Mouse (Mus musculus) neural tube, embryonic 13.5 days (tissue): ENCODE measurements around the gene Ap2m1. TPM values are rescaled to one million over a fixed set of nuclear protein-coding genes. Genes with fewer than 3 reads are reported as not detected.

Experiments
- ATAC-seq: fragments of 200-750 bp; cut with Nextera tagmentation; 2 replicates; pipeline ENCODE4 v1.8.0; 2017; ENCODE audit warnings: low read depth, mild to moderate bottlenecking, moderate TSS enrichment, moderate library complexity
- H3K27ac ChIP-seq: fragments of 300-500 bp; sonication (generic); replicated peaks from 2 replicates; pipeline ENCODE4 v1.5.1; 2015; ENCODE audit warnings: moderate library complexity, mild to moderate bottlenecking, inconsistent platforms
- H3K27me3 ChIP-seq: fragments of 300-500 bp; sonication (generic); 2 replicates; pipeline ENCODE4 v1.6.1; 2015; ENCODE audit warnings: mild to moderate bottlenecking, inconsistent platforms
- H3K36me3 ChIP-seq: fragments of 300-500 bp; sonication (generic); 2 replicates; pipeline ENCODE4 v1.6.1; 2015; ENCODE audit warnings: mild to moderate bottlenecking, inconsistent platforms
- H3K4me1 ChIP-seq: fragments of 300-500 bp; sonication (generic); replicated peaks from 2 replicates; pipeline ENCODE4 v1.6.1; 2015; ENCODE audit warnings: inconsistent platforms
- H3K4me2 ChIP-seq: fragments of 300-500 bp; sonication (generic); 2 replicates; pipeline ENCODE4 v1.6.1; 2015; ENCODE audit warnings: inconsistent platforms, mild to moderate bottlenecking, moderate library complexity
- H3K4me3 ChIP-seq: fragments of 300-500 bp; sonication (generic); 2 replicates; pipeline ENCODE4 v1.5.1; 2015; ENCODE audit warnings: mild to moderate bottlenecking, inconsistent platforms
- H3K9ac ChIP-seq: fragments of 300-500 bp; sonication (generic); 2 replicates; pipeline ENCODE4 v1.6.1; 2015; ENCODE audit warnings: moderate library complexity, mild to moderate bottlenecking, inconsistent platforms
- H3K9me3 ChIP-seq: fragments of 300-500 bp; sonication (generic); 2 replicates; pipeline ENCODE4 v1.6.1; 2016; ENCODE audit warnings: inconsistent platforms
- WGBS: fragments of 180-500 bp; shearing (Covaris S2); methylation state at CpG from one replicate; pipeline ENCODE4 v1.1.7; 2015; 5-methylcytosine and 5-hydroxymethylcytosine counted together
- polyA plus RNA-seq: library from polyadenylated mRNA; unstranded; fragments of >200 nt; fragmentation: Nextera tagmentation; extraction: Ambion mirVana; gene quantifications from 2 replicates; pipeline ENCODE4 v1.2.1, GENCODE M21; 2015

Ap2m1 gene
- polyA plus RNA-seq, 1 experiment from 2014 or later, result 1,063 TPM

DNA sequence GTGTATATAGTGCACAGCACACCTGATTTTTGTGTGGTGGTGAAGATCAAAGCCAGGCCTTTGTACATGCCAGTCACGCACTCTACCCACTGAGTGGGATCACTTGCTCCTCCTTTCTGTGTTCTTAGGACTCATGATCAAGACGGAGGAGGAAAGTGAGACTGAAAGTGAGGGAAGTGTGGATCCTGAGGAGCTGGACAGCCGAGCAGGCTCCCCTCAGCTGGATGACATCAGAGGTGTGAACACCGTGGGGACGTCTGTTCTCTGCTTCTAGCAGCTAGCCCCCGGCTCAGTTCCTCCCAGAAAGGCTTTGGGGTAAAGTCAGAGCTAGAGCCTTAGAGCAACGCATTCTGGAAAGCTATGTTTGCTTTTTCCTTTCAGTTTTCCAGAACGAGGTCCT, 29.3 kb upstream of the Ap2m1 start:
- ATAC-seq, result no peak
- Histone ChIP-seq H3K4me3 (no peak overlapping the region), H3K4me2 (no peak overlapping the region), H3K9ac (no peak overlapping the region), H3K27me3 (no peaks in the 10 kb centered on the region), H3K27ac (no peak overlapping the region), H3K9me3 (no peaks in the 10 kb centered on the region), H3K4me1 (no peaks in the 10 kb centered on the region), H3K36me3 (peaks cover 100% of the 10 kb centered on the region)
- WGBS, result 89% methylated on average over 8 of the region's 8 CpGs

DNA sequence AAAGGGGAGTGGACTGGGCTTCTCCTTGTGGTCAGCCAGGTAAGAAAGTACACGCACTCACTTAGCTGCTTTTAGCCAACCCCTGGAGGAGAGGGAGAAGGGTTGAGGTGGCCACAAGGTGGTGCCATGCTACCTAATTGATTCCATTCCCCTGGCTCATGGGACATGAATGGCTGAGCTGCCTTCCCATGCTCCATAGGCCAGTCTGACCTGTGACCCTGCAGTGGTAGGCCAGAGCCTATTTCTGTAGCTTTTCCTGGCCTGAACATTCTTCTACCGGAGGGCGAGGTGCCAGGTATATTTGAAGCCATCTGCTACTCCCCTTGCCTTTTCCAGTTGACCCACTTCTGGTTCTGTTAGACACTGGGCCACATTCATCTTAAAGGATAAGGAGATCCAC, 25.9 kb upstream of the Ap2m1 start:
- Histone ChIP-seq H3K4me1 (no peaks in the 10 kb centered on the region), H3K36me3 (peaks cover 76% of the 10 kb centered on the region), H3K4me3 (no peak overlapping the region), H3K27me3 (no peaks in the 10 kb centered on the region), H3K4me2 (no peak overlapping the region), H3K9ac (no peak overlapping the region), H3K27ac (no peak overlapping the region), H3K9me3 (no peaks in the 10 kb centered on the region)
- ATAC-seq, result peak; percentile 51; the same call in 1 of the 2 replicates
- WGBS, result 92% methylated on average over 3 of the region's 3 CpGs

DNA sequence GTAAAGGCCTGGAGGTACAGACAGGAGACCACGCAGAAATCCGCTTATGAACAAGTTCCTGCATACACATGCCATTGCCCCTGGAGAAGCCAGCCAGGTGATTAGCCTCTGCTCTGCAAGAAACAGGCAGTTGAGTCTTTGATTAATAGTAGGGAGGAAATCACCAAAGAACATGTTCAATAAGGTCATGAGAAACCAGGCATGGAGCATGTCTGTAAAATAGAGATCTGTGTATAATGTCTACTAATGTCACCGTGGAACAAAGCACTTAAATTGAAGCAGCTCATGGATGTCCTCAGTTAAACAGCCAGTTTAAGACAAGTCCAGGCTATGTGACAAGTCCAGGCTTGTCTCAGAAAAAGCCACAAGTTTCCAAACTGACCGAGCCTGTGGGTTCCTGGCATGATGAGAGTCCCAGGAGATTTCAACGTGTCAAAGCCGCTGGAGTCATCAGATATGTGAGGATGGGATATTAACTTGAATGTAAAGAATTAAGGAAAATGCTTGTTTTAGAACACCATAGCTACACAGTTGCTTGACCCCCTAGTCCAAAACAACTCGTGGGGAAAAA, 23.9 kb upstream of the Ap2m1 start:
- Histone ChIP-seq H3K27me3 (no peaks in the 10 kb centered on the region), H3K9ac (no peak overlapping the region), H3K4me2 (no peak overlapping the region), H3K4me1 (peaks cover 6% of the 10 kb centered on the region), H3K27ac (no peak overlapping the region), H3K36me3 (peaks cover 56% of the 10 kb centered on the region), H3K4me3 (no peak overlapping the region), H3K9me3 (no peaks in the 10 kb centered on the region)
- 92% methylated on average over 7 of the region's 7 CpGs for WGBS
- ATAC-seq, result no peak

DNA sequence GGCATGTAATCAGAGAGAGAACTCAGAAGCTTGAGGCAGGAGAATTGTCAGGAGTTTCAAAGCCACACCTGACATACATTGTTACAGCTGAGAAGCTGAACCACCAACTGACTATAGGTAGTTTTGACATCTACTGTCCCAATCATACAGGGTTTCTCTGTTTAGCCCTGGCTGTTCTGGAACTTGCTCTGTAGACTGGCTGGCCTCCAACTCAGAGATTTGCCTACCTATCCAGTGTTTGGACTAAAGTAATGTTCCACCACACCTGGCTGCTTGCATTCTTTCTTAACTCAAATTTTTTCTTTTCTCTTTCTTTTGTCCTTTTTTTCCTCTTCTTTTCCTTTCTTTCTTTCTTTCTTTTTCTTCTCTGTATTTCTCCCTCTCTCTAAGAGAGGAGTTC, 19.2 kb upstream of the Ap2m1 start:
- peaks cover 28% of the 10 kb centered on the region for H3K36me3 ChIP-seq

DNA sequence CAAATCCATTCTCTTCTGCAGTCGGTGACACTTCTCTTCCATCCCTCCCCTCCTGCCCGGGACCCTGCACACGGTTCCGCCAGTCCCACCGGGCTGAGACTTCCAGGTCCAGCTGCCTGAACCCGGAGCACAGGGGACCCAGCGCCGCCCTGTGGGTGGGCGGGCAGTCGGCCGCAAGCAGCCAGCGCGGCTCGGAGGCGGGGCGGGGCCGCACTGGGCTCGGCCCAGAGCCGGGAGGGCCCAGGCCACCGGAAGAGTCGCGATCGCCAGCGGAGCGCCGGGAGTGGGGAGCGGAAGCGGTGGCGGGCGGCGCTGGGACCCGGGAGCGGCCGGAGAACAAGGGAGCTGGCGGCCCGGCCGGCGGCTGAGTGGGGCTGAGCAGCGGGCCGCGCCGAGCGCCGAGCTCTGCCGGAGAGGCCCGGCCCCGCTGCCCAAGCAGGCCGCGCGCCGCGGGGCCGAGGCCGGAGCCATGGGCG, 18.5 kb upstream of the Ap2m1 start, which contains the start of gene Dvl3:
Gene Dvl3, plus strand, starts transcription at position 257 of the 476 bp plus-strand sequence.
- H3K9me3 ChIP-seq, result no peaks in the 10 kb centered on the region
- H3K27me3 ChIP-seq, result no peaks in the 10 kb centered on the region
- peak within 1 kb of the TSS; percentile 94 for H3K27ac ChIP-seq
- peak within 1 kb of the TSS; percentile 96 for H3K4me3 ChIP-seq
- H3K9ac ChIP-seq, result peak within 1 kb of the TSS; percentile 99
- peak within 1 kb of the TSS; percentile 96 for H3K4me2 ChIP-seq
- whole genome bisulfite sequencing, result under 1% methylated on average over 42 of the region's 55 CpGs
- peaks cover 46% of the 10 kb centered on the region for H3K4me1 ChIP-seq
- ATAC-seq, result peak; percentile 94
- H3K36me3 ChIP-seq, result peaks cover 29% of the 10 kb centered on the region

More for the DNA sequence above, 19.2 kb upstream of the Ap2m1 start:
- peaks cover 42% of the 10 kb centered on the region for H3K4me1 ChIP-seq
- H3K9ac ChIP-seq, result peak overlapping the region; percentile 99
- peak overlapping the region; percentile 96 for H3K4me3 ChIP-seq
- peak overlapping the region; percentile 94 for H3K27ac ChIP-seq
- no peak for ATAC-seq
- no peaks in the 10 kb centered on the region for H3K27me3 ChIP-seq
- H3K4me2 ChIP-seq, result peak overlapping the region; percentile 96
- H3K9me3 ChIP-seq, result no peaks in the 10 kb centered on the region

DNA sequence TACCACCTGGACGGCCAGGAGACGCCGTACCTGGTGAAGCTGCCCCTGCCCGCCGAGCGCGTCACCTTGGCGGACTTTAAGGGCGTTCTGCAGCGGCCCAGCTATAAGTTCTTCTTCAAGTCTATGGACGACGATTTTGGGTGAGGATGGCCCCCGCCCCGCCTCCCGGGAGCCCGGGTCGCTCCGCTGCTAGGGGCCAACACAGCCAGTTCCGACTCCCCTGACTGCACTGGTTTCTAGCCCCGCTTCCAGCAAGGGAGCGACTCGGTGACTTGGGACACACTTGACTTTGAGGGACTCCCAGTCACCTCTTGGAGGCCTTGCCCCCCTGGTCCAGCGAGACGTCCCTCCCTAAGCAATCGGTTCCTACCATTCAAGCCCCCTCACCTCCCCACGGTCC, 18.1 kb upstream of the Ap2m1 start:
- Histone ChIP-seq H3K4me3 (peak overlapping the region; percentile 96), H3K9me3 (no peaks in the 10 kb centered on the region), H3K9ac (peak overlapping the region; percentile 99), H3K4me2 (peak overlapping the region; percentile 96), H3K27me3 (no peaks in the 10 kb centered on the region), H3K36me3 (peaks cover 31% of the 10 kb centered on the region), H3K27ac (peak overlapping the region; percentile 94), H3K4me1 (peaks cover 46% of the 10 kb centered on the region)
- peak; percentile 45 for ATAC-seq
- under 1% methylated on average over 26 of the region's 26 CpGs for WGBS

DNA sequence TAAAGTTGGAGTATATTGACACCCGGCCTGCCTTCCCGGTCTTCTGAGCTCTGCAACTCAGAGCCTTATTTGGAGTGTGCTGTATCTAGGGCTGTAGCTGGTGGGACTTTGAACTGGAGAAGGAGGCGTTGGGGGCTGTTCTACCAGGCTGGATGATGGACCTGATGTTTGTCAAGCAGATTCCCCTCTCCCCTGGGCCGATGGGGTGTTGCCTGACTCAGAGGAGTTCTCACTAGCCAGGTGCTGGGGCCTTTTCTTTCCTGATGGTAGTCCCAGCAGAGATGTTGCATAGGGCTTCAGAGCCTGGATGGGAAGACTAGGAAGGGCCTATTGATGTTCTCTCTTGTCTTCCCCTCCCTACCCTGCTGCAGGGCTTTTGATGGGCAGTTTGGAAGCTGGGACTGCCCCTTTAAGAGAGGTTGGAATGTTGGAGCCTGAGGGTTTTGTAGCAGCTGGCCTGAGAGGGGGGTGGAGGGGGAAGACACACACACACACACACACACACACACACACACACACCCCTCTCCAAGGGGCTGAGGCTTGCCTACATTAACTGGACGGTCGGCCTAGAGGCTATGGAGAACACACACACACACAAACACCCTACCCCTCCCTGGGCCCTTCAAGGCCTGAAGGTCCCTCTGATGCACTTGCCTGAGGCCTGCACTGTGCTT, 17.4 kb upstream of the Ap2m1 start:
- peak overlapping the region; percentile 94 for H3K27ac ChIP-seq
- H3K36me3 ChIP-seq, result peaks cover 32% of the 10 kb centered on the region
- H3K4me2 ChIP-seq, result peak overlapping the region; percentile 96
- H3K4me3 ChIP-seq, result peak overlapping the region; percentile 96
- peak; percentile 59 for ATAC-seq
- H3K4me1 ChIP-seq, result peaks cover 46% of the 10 kb centered on the region
- WGBS, result 1% methylated on average over 6 of the region's 6 CpGs
- H3K9me3 ChIP-seq, result no peaks in the 10 kb centered on the region
- peak overlapping the region; percentile 99 for H3K9ac ChIP-seq
- no peaks in the 10 kb centered on the region for H3K27me3 ChIP-seq

DNA sequence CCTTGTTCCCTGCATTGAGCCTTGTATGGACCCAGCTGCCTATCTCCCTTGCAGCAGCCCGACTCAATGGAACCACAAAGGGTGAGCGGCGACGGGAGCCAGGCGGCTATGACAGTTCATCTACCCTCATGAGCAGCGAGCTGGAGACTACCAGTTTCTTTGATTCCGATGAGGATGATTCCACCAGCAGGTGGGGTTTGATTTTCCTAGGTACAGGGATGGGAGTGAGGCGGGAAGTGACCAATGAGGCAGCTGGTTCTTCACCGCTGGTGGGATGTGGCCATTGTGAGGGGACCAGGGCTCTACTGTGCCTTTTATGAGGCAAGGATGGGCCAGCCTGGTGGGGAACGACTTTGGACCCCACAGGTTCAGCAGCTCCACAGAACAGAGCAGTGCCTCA, 11.4 kb upstream of the Ap2m1 start:
- Histone ChIP-seq H3K27me3 (no peaks in the 10 kb centered on the region), H3K27ac (no peak overlapping the region), H3K9ac (no peak overlapping the region), H3K4me2 (no peak overlapping the region), H3K9me3 (no peaks in the 10 kb centered on the region), H3K36me3 (peaks cover 91% of the 10 kb centered on the region), H3K4me1 (peaks cover 29% of the 10 kb centered on the region), H3K4me3 (no peak overlapping the region)
- WGBS, result 80% methylated on average over 10 of the region's 10 CpGs
- ATAC-seq, result no peak

DNA sequence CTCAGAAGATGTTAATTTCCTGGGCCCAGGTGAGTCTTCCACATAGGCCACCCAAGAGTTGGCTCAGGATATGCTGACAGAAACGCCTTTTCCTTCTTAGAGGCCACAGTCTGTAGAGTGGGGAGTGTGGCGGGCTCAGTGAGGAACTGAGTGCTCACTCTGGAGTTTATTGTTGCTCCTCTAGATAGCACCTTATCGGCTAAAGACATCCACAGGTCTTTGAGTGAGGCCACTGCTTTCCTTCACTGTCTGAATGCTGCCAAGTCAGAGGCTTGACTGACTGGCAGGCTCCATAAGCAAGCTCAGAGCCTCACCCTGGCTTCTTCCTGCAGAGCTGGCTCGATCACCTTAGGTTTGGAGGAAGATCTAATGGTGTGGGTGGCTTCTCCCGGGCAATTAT, 6.5 kb upstream of the Ap2m1 start:
- H3K4me1 ChIP-seq, result peaks cover 7% of the 10 kb centered on the region
- 90% methylated on average over 5 of the region's 5 CpGs for WGBS
- H3K4me3 ChIP-seq, result no peak overlapping the region
- H3K27me3 ChIP-seq, result no peaks in the 10 kb centered on the region
- ATAC-seq, result no peak
- H3K36me3 ChIP-seq, result peaks cover 98% of the 10 kb centered on the region
- no peak overlapping the region; the same call in 1 of the 2 replicates for H3K27ac ChIP-seq
- H3K9ac ChIP-seq, result no peak overlapping the region
- H3K9me3 ChIP-seq, result no peaks in the 10 kb centered on the region
- H3K4me2 ChIP-seq, result no peak overlapping the region

DNA sequence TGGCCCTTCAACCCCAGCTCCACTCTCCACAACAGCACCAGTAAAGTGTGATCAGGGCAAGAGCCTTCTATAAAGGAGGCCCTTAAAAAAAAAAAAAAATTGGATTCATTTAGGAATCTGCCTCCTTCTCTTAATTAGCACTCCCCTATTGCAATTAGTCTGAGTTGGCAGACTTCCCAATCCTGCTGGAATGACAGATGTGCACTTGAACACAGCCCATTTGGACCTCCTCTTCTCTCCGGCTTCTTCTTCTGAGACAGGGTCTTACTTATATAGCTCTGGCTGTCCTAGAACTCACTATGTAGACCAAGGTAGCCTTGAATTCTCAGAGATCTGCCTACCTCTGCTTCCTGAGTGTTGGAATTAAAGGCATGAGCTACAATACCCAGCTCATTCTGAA, 5.9 kb upstream of the Ap2m1 start:
- Histone ChIP-seq H3K4me3 (no peak overlapping the region), H3K9me3 (no peaks in the 10 kb centered on the region), H3K27ac (no peak overlapping the region), H3K9ac (no peak overlapping the region), H3K27me3 (no peaks in the 10 kb centered on the region), H3K4me1 (peaks cover 7% of the 10 kb centered on the region), H3K36me3 (peaks cover 92% of the 10 kb centered on the region), H3K4me2 (no peak overlapping the region)
- ATAC-seq, result no peak
- WGBS, result 65% methylated on average over 1 of the region's 1 CpGs

DNA sequence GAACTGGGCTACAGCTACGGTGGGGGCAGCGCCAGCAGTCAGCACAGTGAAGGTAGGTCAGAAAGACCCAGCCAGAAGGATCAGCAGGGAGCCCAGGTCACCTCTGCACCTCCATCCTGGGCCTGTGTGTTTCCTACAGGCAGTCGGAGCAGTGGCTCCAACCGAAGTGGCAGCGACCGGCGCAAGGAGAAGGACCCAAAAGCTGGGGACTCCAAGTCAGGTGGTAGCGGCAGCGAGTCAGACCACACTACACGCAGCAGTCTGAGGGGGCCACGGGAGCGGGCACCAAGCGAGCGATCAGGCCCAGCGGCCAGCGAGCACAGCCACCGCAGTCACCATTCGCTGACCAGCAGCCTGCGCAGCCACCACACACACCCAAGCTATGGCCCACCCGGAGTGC, 4.3 kb upstream of the Ap2m1 start:
- peaks cover 77% of the 10 kb centered on the region for H3K36me3 ChIP-seq
- WGBS, result 95% methylated on average over 20 of the region's 20 CpGs
- H3K9me3 ChIP-seq, result no peaks in the 10 kb centered on the region
- no peaks in the 10 kb centered on the region for H3K27me3 ChIP-seq
- H3K9ac ChIP-seq, result no peak overlapping the region
- no peak overlapping the region for H3K4me3 ChIP-seq
- no peak overlapping the region for H3K4me2 ChIP-seq
- no peak for ATAC-seq
- H3K4me1 ChIP-seq, result peaks cover 8% of the 10 kb centered on the region
- H3K27ac ChIP-seq, result no peak overlapping the region

DNA sequence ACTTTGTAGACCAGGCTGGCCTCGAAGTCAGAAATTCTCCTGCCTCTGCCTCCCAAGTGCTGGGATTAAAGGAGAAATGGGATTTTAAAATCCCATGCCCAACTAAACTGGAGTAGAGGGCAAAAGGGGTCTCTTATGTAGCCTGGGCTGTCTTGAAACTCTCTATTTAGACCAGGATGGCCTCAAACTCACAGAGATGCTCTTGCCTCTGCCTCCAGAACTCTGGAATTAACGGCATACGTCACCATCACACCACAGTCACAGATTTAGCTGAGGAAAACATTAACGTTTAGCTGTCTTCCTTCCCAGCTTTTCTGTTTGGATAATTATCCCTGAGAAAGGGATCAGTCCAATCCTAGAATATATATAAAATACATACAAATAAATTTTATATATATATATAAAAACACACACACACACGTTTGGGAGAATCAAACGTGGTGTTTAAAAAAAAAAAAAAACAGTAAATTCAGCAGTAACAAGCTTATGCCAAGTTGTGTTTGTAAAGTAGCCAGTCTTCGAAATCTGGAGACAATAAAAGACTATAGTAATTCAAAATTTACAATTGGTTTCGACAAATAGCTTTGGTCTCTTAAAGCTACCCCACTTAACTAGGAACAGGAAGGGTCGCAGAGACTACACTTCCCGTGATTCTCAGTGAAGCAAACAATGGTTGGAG, 522 bp upstream of the Ap2m1 start:
- Histone ChIP-seq H3K27ac (no peak overlapping the region), H3K4me3 (no peak overlapping the region), H3K9me3 (no peaks in the 10 kb centered on the region), H3K9ac (no peak overlapping the region), H3K4me2 (peak overlapping the region; percentile 26; the same call in 1 of the 2 replicates), H3K27me3 (no peaks in the 10 kb centered on the region), H3K36me3 (peaks cover 60% of the 10 kb centered on the region), H3K4me1 (peaks cover 26% of the 10 kb centered on the region)
- WGBS, result 49% methylated on average over 10 of the region's 10 CpGs
- ATAC-seq, result no peak
